Mouse (Mus musculus): ENCODE results near the gene Klf17.
A peak's percentile ranks its signal among the peaks of the same experiment; 100 is the strongest.
"Not testable (repeated sequence)": the region's sequence is repeated elsewhere in the genome, so short reads cannot be mapped to it uniquely, and the experiment has no call there.

Gene Klf17

GRCm38 (mm10) chr4:117765416-117765815 lies at the start of gene Klf17:
Gene Klf17, minus strand, starts transcription at chr4:117765648.
- DNase-seq (ENCODE audit: low read depth): no peak

- no peak for DNase-seq (ENCODE audit: low read depth)
Observed at GRCm38 (mm10) chr4:117814333-117814732, 48.9 kb upstream of the Klf17 start.

GRCm38 (mm10) chr4:117813591-117814192 lies 48.2 kb upstream of the Klf17 start:
- DNase-seq (ENCODE audit: low read depth): no peak

- no peak for DNase-seq (ENCODE audit: low read depth)
Observed at GRCm38 (mm10) chr4:117810933-117811332, 45.5 kb upstream of the Klf17 start.

- DNase-seq (ENCODE audit: low read depth): no peak
Observed at GRCm38 (mm10) chr4:117806992-117807391, 41.5 kb upstream of the Klf17 start.

GRCm38 (mm10) chr4:117799904-117800303 lies 34.5 kb upstream of the Klf17 start:
- DNase-seq (ENCODE audit: low read depth): peak; percentile 3

- DNase-seq (ENCODE audit: low read depth): no peak
Observed at GRCm38 (mm10) chr4:117788308-117788707, 22.9 kb upstream of the Klf17 start.

GRCm38 (mm10) chr4:117786963-117787362 lies 21.5 kb upstream of the Klf17 start:
- DNase-seq (ENCODE audit: low read depth): peak; percentile 26

- DNase-seq (ENCODE audit: low read depth): no peak
Observed at GRCm38 (mm10) chr4:117782908-117783307, 17.5 kb upstream of the Klf17 start.

GRCm38 (mm10) chr4:117772960-117773359 lies 7.5 kb upstream of the Klf17 start:
- DNase-seq (ENCODE audit: low read depth): no peak

GRCm38 (mm10) chr4:117770935-117771334 lies 5.5 kb upstream of the Klf17 start:
- DNase-seq (ENCODE audit: low read depth): peak; percentile 52

- DNase-seq (ENCODE audit: low read depth): no peak
Observed at GRCm38 (mm10) chr4:117760151-117760550, 5.3 kb downstream of the Klf17 start.

- not testable (repeated sequence) for DNase-seq (ENCODE audit: low read depth)
Observed at GRCm38 (mm10) chr4:117752469-117752868, 13.0 kb downstream of the Klf17 start.

GRCm38 (mm10) chr4:117737559-117737958 lies 27.9 kb downstream of the Klf17 start:
- no peak for DNase-seq (ENCODE audit: low read depth)

- DNase-seq (ENCODE audit: low read depth): no peak
Observed at GRCm38 (mm10) chr4:117731926-117732325, 33.5 kb downstream of the Klf17 start.

- DNase-seq (ENCODE audit: low read depth): no peak
Observed at GRCm38 (mm10) chr4:117724112-117724511, 41.3 kb downstream of the Klf17 start, which contains the start of gene Gm12845. Gene Gm12845, plus strand, starts transcription at chr4:117724412.

GRCm38 (mm10) chr4:117713303-117714098 lies 51.9 kb downstream of the Klf17 start:
- DNase-seq (ENCODE audit: low read depth): no peak

- no peak for DNase-seq (ENCODE audit: low read depth)
Observed at GRCm38 (mm10) chr4:117712314-117712713, 53.1 kb downstream of the Klf17 start.

GRCm38 (mm10) chr4:117708780-117709550 lies 56.5 kb downstream of the Klf17 start:
- no peak for DNase-seq (ENCODE audit: low read depth)
